Mouse (Mus musculus): ENCODE measurements around the gene Syn2.
A peak's percentile ranks its signal among the peaks of the same experiment; 100 is the strongest.

The Syn2 gene

GRCm38 (mm10) chr6:115134501-115135331, at the start of gene Syn2:
TSS of gene Syn2 (plus strand) at chr6:115134902.
- DNase-seq = peak; percentile 97

- peak; percentile 73 for DNase-seq
These were observed 49.3 kb upstream of the Syn2 start for GRCm38 (mm10) chr6:115085274-115085841.

GRCm38 (mm10) chr6:115088314-115089106, 46.2 kb upstream of the Syn2 start:
- no peak for DNase-seq

GRCm38 (mm10) chr6:115091737-115092136, 43.0 kb upstream of the Syn2 start:
- DNase-seq = no peak

- no peak for DNase-seq
These were observed 32.2 kb upstream of the Syn2 start for GRCm38 (mm10) chr6:115102542-115102941.

GRCm38 (mm10) chr6:115111426-115111825, 23.3 kb upstream of the Syn2 start:
- no peak for DNase-seq

GRCm38 (mm10) chr6:115122181-115122580, 12.5 kb upstream of the Syn2 start:
- DNase-seq = no peak

GRCm38 (mm10) chr6:115123262-115124201, 11.2 kb upstream of the Syn2 start:
- peak; percentile 32 for DNase-seq

- peak; percentile 90 for DNase-seq
These were observed 9.9 kb upstream of the Syn2 start for GRCm38 (mm10) chr6:115124675-115125357.

GRCm38 (mm10) chr6:115125358-115125720, 9.4 kb upstream of the Syn2 start:
- no peak for DNase-seq

- DNase-seq = no peak
These were observed 8.4 kb upstream of the Syn2 start for GRCm38 (mm10) chr6:115126232-115126785.

- no peak for DNase-seq
These were observed 7.9 kb upstream of the Syn2 start for GRCm38 (mm10) chr6:115126851-115127250.

GRCm38 (mm10) chr6:115127255-115127824, 7.4 kb upstream of the Syn2 start:
- DNase-seq = no peak

- DNase-seq = peak; percentile 53
These were observed 589 bp downstream of the Syn2 start for GRCm38 (mm10) chr6:115135332-115135649.

- no peak for DNase-seq
These were observed 1.5 kb downstream of the Syn2 start for GRCm38 (mm10) chr6:115136156-115136555.

GRCm38 (mm10) chr6:115141446-115141845, 6.7 kb downstream of the Syn2 start:
- DNase-seq = no peak

- no peak for DNase-seq
These were observed 26.5 kb downstream of the Syn2 start for GRCm38 (mm10) chr6:115161175-115161574.

- no peak for DNase-seq
These were observed 31.3 kb downstream of the Syn2 start for GRCm38 (mm10) chr6:115165863-115166470.

GRCm38 (mm10) chr6:115168921-115169320, 34.2 kb downstream of the Syn2 start:
- peak; percentile 73 for DNase-seq

- no peak for DNase-seq
These were observed 34.8 kb downstream of the Syn2 start for GRCm38 (mm10) chr6:115169518-115169917.

GRCm38 (mm10) chr6:115174845-115175244, 40.1 kb downstream of the Syn2 start:
- no peak for DNase-seq
